Mouse (Mus musculus) forelimb bud, embryonic 11.5 days (tissue): ENCODE results near the gene Lzts3.
"Not testable (repeated sequence)": the region's sequence is repeated elsewhere in the genome, so short reads cannot be mapped to it uniquely, and the experiment has no call there.

Source experiments
- DNase-seq: peaks from one replicate; pipeline ENCODE4 v3.0.0-alpha.2; 2012; ENCODE audit warnings: low read depth, low spot score

Gene Lzts3

GRCm38 (mm10) chr2:130642684-130643369 is at the start of gene Lzts3:
Gene Lzts3, minus strand, starts transcription at chr2:130642803.
- DNase-seq = peak; percentile 82

GRCm38 (mm10) chr2:130689011-130689410 is 46.4 kb upstream of the Lzts3 start:
- no peak for DNase-seq

DNA sequence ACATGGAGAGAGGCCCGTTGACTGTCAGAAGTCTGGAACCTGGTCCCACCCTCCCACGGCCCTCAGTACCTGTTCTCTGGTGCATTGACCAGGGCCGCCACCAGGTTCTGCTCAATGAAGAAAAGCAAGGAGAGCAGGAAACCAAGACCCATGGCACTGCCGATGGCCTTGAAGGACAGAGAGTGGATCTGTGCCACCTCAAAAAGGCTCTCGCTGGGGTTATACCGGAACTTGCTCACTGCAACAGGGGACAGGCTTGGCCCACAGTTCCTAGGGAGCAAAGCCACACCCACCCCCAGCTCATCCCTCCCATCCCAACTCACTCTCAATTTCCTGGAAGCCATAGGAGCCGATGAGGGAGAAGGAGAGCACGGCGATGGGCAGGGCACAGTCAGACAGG is 42.8 kb upstream of the Lzts3 start:
- no peak for DNase-seq

DNA sequence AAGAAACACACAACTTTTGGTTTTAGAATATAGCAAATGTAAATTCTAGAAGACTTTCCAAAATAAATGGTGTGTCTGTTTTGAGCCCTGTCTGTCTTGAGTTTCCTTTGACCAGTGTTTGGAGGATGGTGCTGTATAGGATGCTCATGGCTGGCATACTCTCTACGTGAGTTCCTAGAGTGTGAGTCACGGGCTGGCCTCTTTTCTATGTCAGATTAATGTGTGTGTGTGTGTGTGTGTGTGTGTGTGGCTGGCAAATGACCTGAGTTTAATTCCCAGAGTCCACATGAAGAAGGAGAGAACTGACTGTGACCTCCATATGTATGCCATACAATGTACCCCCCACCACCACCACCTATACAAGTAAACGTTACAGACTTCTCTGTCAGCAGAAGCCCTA is 38.9 kb upstream of the Lzts3 start:
- no peak for DNase-seq

DNA sequence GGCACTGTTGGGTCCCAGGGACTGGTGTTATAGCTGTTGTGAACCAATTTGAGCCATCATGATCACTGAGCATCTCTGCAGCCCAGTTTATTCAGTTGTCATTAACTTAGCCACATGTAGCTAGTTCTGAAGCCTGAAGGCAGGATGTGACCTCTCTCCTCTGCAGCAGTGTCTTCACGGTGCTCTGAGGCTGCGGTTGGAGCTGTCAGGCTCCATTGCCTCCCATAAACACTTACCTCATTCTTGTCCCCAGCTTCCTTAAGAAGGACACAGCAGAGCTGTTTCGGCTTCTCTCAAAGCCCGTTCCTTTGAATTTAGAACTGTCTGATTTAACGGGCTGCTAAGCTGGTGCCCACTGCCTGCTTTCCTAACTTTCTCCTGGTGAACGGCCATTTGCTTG is 37.3 kb upstream of the Lzts3 start:
- DNase-seq = no peak

DNA sequence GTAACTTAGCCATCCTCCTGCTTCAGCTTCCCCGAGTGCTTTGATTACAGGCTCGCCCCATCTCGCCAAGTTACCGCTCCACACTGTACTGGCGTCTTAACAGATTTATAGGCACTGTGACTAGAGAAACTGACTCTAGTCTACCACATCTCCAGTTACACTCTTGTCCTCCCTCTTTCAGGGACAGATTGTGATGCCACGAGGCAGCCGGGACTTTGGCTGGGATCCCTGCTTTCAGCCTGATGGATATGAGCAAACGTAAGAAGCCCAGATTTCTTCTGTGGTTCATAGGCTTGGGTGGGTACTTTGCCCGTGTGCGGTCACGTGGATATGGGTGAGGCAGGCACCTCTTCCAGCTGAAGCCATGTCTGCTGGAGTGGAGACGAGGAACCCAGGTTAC is 36.6 kb upstream of the Lzts3 start:
- no peak for DNase-seq

DNA sequence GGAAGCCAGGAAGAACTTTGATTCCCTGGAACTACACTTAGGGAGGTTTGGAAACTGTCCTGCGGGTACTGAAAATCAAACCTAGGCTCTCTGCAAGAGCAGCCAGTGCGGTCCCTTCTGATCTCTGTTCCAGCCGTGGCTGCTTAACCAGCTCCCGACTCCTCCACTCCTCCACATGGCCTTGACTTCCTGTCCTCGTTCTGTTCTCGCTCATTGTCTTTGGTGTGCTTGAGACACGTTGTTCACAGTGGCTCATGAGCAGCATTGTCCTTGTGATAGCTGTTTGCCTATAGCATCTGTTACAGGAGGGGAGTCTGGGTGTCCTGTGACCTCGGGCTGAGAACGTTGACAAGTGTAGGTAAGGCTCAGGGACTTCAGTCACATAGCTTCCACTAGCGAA is 34.6 kb upstream of the Lzts3 start:
- no peak for DNase-seq

DNA sequence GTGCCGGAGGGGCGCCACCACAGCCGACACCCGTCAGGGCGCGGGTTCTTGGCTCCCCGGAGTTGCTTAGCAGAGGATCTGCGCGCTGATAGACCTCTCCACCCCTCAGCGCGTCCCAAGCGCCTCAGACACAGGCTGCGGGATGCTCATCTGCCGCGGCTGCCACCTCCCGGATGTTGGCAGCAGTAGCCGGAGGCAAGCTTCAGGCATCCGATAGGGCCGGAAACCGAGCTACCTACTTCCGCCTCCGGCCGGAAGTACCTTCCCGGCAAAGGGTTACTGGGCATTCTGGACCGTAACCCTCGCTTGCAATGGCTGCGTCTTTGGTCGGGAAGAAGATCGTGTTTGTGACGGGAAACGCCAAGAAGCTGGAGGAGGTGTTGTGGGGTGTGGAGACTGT is 25.0 kb upstream of the Lzts3 start, which contains the start of gene Itpa:
Itpa (plus strand) TSS at position 52 of the 400 bp plus-strand sequence.
- peak; percentile 88 for DNase-seq

- peak; percentile 97 for DNase-seq
Measured at GRCm38 (mm10) chr2:130664102-130664701, 21.6 kb upstream of the Lzts3 start, which contains the start of gene Ddrgk1. Gene Ddrgk1, minus strand, starts transcription at chr2:130664659.

- DNase-seq = no peak
Measured at GRCm38 (mm10) chr2:130663342-130663741, 20.7 kb upstream of the Lzts3 start.

DNA sequence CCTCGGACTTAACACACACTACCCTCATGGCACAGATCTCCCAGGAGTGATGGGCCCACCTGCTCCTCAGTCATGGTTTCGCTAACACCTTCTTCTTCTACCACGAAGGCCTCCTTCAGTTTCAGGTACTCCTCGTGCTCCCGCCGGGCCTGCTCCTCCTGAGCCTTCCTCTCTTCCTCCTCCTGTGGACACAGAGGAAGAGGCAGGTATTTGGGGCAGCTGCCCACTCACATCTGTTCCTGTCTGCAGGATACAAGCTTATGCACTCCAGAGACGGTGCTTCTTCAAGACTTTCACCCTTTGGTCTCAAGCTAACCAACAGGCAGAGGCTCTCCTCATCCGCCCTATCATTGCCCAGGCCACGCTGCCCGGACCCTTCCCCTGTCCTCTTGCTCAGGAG is 15.9 kb upstream of the Lzts3 start:
- DNase-seq = no peak

DNA sequence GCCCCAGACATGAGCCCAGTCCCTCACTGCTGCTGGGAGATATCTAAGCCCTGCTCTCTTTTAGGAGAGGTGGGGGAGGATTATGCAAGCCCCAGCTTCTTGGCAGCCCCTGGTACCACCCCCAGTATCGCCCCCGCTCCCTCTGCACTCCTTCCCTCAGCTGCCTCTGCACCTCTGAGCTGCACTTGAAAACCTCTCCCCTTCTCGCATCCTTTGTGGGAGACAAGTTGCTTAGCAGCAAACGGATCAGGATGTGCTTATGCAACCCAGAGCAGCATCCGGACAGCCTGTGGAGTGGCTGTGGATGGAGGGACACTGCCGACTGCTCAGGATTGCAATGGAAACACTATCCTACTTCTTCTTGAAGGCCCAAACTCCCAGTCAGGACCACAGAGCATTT is 14.9 kb upstream of the Lzts3 start:
- DNase-seq = no peak

DNA sequence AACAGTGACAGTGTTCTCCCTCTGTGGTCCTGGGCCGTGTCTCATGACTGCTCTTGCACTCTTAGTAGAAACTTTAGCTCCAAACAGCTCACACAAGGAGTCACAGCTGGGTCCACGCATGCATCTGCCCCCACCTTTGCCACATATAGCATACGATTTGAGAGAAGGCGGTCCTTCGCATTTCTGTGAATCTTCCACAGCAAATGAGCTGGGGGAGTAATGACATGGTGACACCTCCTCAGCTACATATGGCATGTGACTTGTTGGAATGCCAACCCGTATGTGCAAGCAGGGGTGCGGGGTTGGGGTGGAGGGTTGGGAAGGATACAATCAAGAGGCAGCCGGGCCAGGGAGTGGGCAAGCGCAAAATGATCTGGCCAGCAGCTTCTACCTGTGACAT is 13.9 kb upstream of the Lzts3 start:
- DNase-seq = no peak

- DNase-seq = no peak
Measured at GRCm38 (mm10) chr2:130655660-130656339, 13.2 kb upstream of the Lzts3 start.

DNA sequence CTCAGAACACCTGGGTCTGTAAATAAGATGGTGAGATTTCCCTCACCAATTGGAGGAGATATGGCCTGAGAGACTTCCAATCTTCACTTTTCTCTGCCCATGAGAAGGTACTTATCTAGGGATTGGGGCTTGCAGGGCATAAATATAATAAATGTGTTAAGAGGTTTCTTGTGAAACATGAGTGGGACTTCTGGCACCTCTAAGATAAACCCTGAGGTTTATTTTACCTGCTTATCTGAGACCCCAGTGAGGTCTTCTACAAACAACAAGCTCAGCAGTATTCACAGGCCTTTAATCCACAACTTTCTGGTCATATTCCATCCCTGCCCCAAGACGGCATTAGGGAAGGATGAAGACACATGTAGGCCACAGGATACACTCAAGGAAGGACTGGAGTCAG is 11.2 kb upstream of the Lzts3 start:
- no peak for DNase-seq

DNA sequence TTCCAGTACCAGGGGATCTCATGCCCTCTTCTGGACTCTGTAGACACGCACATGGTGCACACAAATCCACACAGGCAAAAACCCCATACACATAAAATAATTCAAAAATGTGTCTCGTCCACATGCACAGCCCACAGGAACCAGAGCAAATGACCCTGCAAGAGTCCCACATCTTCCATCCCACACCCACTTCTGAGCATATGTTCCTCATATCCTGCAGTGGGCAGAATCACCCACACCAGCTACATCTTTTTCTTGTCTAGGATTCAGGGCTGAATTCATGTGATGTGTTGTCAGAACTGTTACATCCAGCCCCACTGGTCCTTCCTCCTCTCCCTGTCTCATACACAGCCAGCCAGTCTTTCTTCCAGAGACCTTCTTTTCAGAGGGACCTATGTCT is 10.7 kb upstream of the Lzts3 start:
- DNase-seq = no peak

DNA sequence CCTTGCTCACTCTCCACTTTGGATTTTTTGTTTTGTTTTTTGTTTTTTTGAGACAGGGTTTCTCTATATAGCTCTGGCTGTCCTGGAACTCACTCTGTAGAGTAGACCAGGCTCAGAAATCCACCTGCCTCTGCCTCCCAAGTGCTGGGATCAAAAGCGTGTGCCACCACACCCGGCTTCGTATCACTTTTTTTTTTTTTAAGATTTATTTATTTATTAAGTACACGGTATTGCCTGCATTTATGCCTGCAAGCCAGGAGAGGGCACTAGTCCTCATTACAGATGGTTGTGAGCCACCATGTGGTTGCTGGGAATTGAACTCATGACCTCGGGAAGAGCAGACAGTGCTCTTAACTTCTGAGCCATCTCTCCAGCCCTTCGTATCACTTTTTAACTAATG is 6.4 kb upstream of the Lzts3 start:
- DNase-seq = not testable (repeated sequence)

DNA sequence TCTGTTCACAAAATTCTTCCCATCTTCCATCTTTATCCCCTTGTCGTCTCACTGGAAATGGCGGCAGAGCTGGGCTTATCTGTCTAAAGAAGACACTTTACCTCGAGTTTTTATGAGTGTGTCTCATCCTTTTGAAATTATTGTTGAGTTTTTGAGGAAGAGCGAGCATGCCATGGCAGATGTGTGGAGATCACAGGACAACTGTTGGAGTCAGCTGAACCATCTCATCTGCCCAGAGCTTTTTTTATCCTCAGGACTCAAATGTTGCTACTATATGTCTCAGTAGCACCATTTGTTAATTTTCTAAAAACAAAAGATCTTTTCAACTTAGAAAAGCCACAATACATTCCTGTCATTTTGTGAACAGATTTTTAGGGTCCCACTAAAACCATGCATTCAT is 2.6 kb upstream of the Lzts3 start:
- DNase-seq = no peak

GRCm38 (mm10) chr2:130642197-130642660 is 374 bp downstream of the Lzts3 start:
- no peak for DNase-seq

- no peak for DNase-seq
Measured at GRCm38 (mm10) chr2:130641351-130642025, 1.1 kb downstream of the Lzts3 start.

DNA sequence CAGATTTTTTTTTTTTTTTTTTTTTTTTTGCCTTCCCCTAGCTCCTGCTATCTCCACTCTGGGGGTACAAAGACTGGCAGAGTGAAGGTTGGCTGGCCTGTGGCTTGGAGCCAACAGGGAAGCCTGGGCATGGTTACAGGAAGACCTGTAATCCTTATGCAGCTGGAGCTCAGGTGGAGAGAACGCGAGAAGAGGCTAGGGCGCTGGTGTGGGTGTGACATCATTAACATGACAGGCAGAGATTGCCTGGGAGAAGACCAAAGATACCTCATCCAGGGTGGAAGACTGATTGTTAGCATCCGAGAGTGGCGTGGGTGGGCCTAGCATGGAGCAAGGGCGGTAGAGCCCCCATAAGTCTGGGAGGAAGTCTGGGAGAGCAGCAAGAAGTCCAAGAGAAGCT is 3.3 kb downstream of the Lzts3 start:
- no peak for DNase-seq

- no peak for DNase-seq
Measured at GRCm38 (mm10) chr2:130638101-130638611, 4.4 kb downstream of the Lzts3 start.
